Mouse (Mus musculus): ENCODE measurements around the gene Isg20l2.
A peak's percentile ranks its signal among the peaks of the same experiment; 100 is the strongest.

Isg20l2 gene

GRCm38 (mm10) chr3:87948378-87949265, 18.5 kb downstream of the Isg20l2 start, which contains the start of gene Crabp2:
TSS of gene Crabp2 (plus strand) at chr3:87948666.
- DNase-seq = no peak

- no peak for DNase-seq
These were observed 19.3 kb downstream of the Isg20l2 start for GRCm38 (mm10) chr3:87949266-87949954.

GRCm38 (mm10) chr3:87949955-87950515, 19.9 kb downstream of the Isg20l2 start:
- no peak for DNase-seq

- DNase-seq = no peak
These were observed 21.8 kb downstream of the Isg20l2 start for GRCm38 (mm10) chr3:87951946-87952345.

- no peak for DNase-seq
These were observed 22.3 kb downstream of the Isg20l2 start for GRCm38 (mm10) chr3:87952440-87952839.

GRCm38 (mm10) chr3:87958056-87958455, 27.9 kb downstream of the Isg20l2 start:
- no peak for DNase-seq

GRCm38 (mm10) chr3:87958476-87958875, 28.4 kb downstream of the Isg20l2 start:
- no peak for DNase-seq

- DNase-seq = no peak
These were observed 28.9 kb downstream of the Isg20l2 start for GRCm38 (mm10) chr3:87958967-87959366.

- no peak for DNase-seq
These were observed 29.3 kb downstream of the Isg20l2 start for GRCm38 (mm10) chr3:87959371-87959770.

- no peak for DNase-seq
These were observed 30.1 kb downstream of the Isg20l2 start for GRCm38 (mm10) chr3:87960191-87960585.

- DNase-seq = peak; percentile 67 to 73
These were observed 30.6 kb downstream of the Isg20l2 start for GRCm38 (mm10) chr3:87960586-87961191.

GRCm38 (mm10) chr3:87970184-87970938, 40.2 kb downstream of the Isg20l2 start:
- DNase-seq = peak; percentile 32 to 51

- no peak for DNase-seq
These were observed 40.9 kb downstream of the Isg20l2 start, which contains the start of gene Nes for GRCm38 (mm10) chr3:87970939-87971488. TSS of gene Nes (plus strand) at chr3:87971078.

- no peak for DNase-seq
These were observed 41.5 kb downstream of the Isg20l2 start for GRCm38 (mm10) chr3:87971489-87972202.

- no peak for DNase-seq
These were observed 42.1 kb downstream of the Isg20l2 start for GRCm38 (mm10) chr3:87972203-87972664.

- DNase-seq = no peak
These were observed 42.7 kb downstream of the Isg20l2 start for GRCm38 (mm10) chr3:87972776-87973175.

GRCm38 (mm10) chr3:87973593-87974380, 43.7 kb downstream of the Isg20l2 start:
- DNase-seq = no peak

- no peak for DNase-seq
These were observed 44.4 kb downstream of the Isg20l2 start for GRCm38 (mm10) chr3:87974381-87974987.

GRCm38 (mm10) chr3:87979493-87979892, 49.4 kb downstream of the Isg20l2 start:
- DNase-seq = no peak

GRCm38 (mm10) chr3:87980085-87980484, 50.0 kb downstream of the Isg20l2 start:
- no peak for DNase-seq
